Mouse (Mus musculus) left cerebral cortex, adult 11 months (tissue): ENCODE results near the gene Cdk4.

Experiments used
- DNase-seq: peaks from one replicate; pipeline ENCODE4 v3.0.0; 2022; ENCODE audit warnings: low spot score

Cdk4 gene

GRCm38 (mm10) chr10:127099191-127099590 lies 35.9 kb downstream of the Cdk4 start:
- DNase-seq, result no peak

GRCm38 (mm10) chr10:127099868-127100267 lies 36.5 kb downstream of the Cdk4 start:
- no peak for DNase-seq

GRCm38 (mm10) chr10:127100414-127100813 lies 37.1 kb downstream of the Cdk4 start:
- no peak for DNase-seq

GRCm38 (mm10) chr10:127101151-127101550 lies 37.8 kb downstream of the Cdk4 start:
- DNase-seq, result no peak

- no peak for DNase-seq
Observed at GRCm38 (mm10) chr10:127103631-127104030, 40.3 kb downstream of the Cdk4 start.

GRCm38 (mm10) chr10:127107563-127108261 lies 44.4 kb downstream of the Cdk4 start:
- no peak for DNase-seq

GRCm38 (mm10) chr10:127108262-127108583 lies 44.9 kb downstream of the Cdk4 start:
- DNase-seq, result no peak

- DNase-seq, result no peak
Observed at GRCm38 (mm10) chr10:127111001-127111887, 47.9 kb downstream of the Cdk4 start.

GRCm38 (mm10) chr10:127114408-127114807 lies 51.1 kb downstream of the Cdk4 start:
- DNase-seq, result no peak

GRCm38 (mm10) chr10:127115068-127115467 lies 51.7 kb downstream of the Cdk4 start:
- DNase-seq, result no peak
